Mouse (Mus musculus): Measurements from ENCODE around the gene Vstm5.
A peak's percentile ranks its signal among the peaks of the same experiment; 100 is the strongest.

The Vstm5 gene

DNA sequence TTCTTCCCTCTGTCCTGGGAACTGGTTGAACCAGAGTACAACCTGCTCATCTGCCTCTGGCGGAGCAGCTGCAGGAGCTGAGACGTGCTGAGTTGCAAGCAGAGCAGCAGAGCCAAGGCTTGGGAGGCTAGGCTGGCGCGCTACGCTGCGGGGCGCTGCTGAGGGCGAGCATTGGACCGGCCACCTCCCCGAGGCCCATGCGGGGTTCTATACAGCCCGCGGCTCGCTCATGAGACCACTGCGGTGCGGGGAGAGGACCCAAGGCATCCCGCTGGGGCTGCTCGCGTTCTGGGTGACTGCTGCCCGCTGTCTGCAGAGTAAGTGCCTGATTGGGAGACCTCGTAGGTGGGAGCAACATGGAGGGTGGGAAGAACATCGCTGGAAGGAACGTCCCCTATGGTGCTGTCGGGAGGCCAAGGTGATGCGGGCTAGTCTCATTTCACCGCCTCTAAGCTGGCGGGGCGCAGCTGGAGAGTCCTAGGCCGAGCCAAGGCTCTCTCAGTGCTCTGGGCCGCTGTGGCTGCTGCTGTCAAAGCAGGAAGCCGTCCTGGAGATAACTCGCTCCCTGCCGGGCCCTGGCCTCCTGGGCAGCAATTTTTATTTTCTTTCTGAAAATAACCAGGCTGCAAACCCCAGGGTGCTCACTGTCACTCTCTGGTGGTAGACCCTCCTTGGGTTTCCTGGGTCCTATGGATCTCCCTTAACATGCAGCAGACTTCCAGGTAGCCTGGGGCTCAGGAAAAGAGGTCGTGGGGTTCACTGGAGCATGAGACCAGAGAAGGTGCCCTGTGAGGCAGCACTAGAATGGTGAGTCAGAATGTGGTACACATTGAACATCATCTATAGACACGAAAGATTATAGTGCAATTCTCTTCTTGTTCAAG lies at the start of gene Vstm5:
TSS of gene Vstm5 (plus strand) at position 4 of the 884 bp plus-strand sequence.
- peak; percentile 20 to 59 for DNase-seq (ENCODE audit: inconsistent age in 2 of 2, low spot score in 1 of 2)

DNA sequence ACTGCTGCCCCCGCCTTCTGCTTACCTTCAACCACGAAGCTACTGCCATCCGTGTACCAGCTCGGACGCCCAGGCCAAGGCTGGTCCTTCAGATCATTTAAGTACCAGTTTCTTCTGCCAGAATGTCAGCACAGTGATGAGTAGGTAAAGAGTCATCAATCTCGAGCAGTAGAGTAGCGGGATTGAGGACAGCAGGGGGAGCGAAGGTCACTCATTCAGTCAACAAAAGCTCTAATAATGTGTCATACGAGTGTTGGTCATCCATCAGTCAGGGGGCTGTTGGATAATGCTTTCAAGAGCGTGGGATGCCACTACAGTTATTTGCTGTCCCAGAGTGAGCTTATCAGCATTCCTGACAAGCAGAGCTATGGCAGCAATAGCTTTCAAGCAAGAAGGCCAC lies 44.0 kb upstream of the Vstm5 start:
- DNase-seq (ENCODE audit: inconsistent age in 2 of 2, low spot score in 1 of 2): peak in 1 of 2 experiments; percentile 68

DNA sequence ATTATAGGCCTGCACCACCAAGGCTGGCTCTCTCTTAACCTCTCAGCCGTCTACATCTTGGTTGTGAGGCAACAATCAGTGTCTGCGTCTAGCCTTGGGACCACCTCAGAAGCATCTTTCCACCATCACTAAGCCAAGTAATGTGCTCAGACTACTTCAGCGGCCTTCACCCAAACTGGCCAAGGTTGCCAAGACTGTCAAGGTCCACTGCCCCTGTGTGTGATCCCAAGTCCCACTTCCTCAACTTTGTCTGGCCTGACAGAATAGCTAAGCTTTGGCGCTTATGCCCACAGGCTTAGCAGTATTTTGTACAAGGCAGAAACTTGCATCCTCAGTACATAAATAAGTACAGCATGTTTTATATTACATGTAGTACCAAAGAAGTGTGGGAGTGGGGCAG lies 32.2 kb upstream of the Vstm5 start:
- no peak for DNase-seq (ENCODE audit: inconsistent age in 2 of 2, low spot score in 1 of 2)

DNA sequence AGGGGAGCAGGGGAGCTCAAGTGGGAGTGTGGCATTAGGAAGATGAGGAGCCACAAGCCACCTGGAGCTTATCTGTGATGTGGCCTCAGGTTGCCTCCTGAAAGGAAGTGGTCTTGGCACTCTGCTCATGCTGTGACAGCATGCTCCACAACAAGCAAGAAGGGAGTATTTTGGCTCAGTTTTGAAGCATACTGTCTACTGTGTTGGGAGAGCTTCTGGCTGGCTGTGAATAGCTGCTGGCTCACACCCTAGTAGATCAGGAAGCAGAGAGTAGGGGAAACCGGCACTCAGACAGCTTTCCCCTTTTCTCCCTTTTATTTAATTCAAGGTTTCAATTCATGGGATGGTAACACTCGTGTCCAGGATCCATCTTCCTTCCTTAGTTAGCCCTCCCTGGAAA lies 29.5 kb upstream of the Vstm5 start:
- DNase-seq (ENCODE audit: inconsistent age in 2 of 2, low spot score in 1 of 2): no peak

DNA sequence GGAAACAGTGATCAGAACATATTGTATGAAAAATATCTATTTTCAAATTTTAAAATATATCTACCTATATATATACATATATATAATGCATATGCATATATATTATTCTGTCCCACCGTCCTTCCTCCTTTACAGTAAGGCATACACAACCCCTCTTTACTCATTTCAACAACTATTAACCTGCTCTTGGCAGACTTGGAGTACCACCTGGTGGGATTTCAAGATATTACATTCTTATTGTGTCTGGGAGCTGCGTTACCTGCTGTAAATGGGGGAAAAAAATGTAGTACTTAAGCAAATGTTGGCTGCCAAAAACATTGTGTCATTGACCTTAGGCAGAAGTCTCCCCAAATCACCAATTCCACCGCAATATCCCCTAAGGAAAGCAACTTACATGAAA lies 27.0 kb upstream of the Vstm5 start:
- peak in 1 of 2 experiments; percentile 55 for DNase-seq (ENCODE audit: inconsistent age in 2 of 2, low spot score in 1 of 2)

DNA sequence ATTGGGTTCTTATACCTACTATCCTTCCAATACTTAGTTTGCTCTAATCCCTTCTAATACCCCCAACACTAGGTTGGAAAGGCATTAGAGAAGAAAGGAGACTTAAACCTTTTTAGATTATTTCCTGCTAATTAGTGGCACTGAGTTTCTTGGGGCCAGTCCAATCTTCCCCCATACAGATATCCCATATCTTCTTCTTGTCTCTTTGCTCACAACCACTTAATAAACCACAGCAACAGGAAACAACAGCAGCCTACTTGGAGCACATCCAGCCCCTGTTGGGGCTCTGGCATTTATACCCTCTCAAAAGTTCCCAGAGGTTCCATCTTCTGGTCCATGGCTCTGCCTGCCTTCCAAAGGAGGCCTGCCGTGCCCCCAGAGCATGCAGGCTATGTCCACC lies 25.1 kb upstream of the Vstm5 start:
- DNase-seq (ENCODE audit: inconsistent age in 2 of 2, low spot score in 1 of 2): no peak

DNA sequence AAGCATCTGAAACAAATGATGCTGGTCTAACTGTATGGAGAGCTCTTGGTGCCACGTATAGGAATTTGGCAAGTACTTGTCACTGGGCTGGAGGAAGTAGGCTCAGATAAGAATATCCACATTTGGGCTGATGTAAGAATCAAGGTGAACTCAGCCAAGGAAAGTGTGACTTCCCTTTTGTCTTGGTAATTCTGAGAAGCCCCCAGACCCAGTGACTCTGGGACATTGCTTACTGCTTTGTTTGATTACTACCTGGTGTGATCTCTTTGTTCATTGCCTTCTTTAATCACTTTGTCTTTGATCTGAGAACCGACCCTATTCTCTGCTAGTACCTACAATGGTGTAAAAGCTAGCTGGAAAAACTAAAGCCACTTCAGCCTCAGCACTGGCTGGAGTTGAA lies 13.9 kb upstream of the Vstm5 start:
- no peak for DNase-seq (ENCODE audit: inconsistent age in 2 of 2, low spot score in 1 of 2)

DNA sequence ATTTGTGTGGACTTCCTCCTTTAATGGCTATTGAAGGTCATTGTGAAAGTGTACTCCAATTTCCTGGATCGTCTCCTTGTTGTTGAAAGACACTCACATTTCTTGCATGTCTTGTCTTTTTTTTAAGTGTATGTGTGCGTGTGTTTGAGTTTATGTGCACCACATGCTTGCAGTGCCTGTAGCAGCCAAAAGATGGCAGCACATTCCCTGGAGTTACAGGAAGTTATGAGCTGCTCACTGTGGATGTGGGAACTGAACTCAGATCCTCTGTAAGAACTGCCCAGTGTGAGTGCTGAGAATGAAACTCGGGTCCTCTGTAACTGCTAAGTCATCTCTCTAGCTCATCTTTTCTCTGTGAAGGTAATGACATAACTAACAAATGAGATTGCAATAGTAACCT lies 6.4 kb upstream of the Vstm5 start:
- DNase-seq (ENCODE audit: inconsistent age in 2 of 2, low spot score in 1 of 2): no peak

DNA sequence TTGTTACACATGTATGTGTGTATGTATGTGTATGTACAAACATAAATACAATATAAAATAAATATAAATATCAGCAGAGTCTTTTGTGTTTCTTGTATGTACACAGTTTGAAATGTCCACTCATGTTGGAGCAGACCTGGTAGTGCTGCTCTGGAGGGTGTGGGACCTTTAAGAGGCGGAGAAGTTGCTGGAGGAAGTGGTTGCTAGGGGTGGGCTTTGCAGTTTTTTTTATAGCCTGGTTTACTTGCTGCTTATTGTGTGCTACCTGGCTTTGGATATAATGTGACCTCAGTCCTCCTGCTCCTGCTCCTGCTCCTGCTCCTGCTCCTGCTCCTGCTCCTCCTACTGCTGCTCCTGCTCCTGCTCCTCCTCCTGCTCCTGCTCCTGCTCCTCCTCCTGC lies 5.2 kb upstream of the Vstm5 start:
- DNase-seq (ENCODE audit: inconsistent age in 2 of 2, low spot score in 1 of 2): no peak

DNA sequence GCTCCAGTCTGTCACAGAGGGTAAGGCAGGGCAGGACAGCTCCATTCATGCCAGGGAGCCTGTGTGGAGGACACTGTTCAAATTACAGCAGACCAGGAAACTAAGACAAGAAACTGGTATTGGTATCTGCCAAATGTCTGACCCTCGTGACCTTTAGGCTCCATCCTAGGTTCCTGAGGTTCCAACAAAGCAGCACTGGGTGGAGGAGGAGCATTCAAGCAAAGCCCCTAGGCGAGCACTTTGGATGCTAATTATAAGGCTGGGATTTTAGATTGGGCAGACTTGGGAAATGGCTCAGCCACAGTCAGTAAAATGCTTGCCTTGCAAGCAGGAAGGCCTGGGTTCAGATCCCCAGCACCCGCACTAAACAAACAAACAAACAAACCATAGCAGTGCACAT lies 2.9 kb upstream of the Vstm5 start:
- no peak for DNase-seq (ENCODE audit: inconsistent age in 2 of 2, low spot score in 1 of 2)

DNA sequence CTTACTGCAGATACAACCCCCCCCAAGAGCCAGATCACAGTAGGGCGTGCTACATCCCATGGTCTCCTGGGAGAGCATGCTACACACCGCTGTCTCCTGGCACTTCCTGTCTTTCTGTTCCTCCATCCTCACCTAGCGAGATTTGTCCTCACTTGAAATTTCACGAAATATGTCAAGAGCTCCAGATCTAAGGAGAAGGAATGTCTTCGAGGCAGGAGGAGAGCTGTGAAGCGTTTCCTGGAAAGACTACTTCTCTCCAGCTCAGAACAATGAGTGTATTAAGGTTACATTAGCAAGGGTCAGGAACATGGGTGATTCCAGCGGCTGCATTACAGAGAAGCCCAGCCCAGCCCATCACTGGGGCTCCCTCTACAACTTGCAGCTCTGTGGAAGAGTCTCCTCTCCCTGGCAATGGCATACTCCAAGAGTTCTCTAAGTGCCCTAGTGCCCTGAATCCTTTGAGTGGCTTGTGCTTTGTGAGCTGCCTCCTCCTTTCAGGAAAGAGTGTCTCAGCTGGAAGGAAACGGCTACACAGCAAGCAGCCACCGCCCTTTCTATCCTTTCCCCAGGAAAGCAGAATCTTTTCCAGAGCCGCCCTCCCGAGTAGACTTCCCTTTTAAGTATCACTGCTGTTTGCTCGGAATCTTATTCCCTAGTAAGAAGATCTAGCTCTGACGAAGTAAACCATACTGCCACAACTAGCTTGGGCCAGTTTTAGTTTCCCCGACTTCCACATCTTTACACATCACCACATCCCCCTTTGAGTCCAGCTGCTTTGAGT lies 1.1 kb upstream of the Vstm5 start:
- DNase-seq (ENCODE audit: inconsistent age in 2 of 2, low spot score in 1 of 2): peak in 1 of 2 experiments; percentile 24

DNA sequence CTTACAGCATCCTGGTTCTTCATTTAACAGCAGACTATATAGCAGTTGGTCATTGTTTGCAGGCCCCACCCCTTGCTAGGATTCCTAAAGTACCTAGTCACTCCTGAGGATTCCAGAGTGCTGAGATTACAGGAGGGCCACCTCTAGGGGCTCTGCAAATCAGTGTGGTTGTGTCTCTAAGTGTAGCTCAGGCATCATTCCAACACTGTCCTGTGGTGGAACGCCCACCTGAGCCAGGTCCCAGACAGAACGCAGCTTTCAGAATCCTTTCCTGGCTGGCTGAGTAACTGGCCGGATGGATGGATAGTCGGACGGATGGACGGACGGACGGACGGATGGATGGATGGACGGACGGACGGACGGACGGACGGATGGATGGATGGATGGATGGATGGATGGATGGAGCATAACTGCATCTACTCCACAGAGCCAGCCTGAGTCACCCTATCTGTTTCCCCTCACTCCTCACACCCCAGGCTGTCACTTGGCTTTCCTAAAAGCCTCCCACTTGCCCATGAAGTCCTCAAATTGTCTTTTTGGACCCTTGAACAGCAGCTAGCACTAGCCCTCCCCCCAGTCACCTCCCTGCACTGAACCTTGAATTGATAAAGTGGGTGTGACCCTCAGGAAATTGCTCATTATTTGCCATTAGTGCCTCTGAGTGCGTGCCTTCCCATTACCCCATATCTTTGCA lies 401 bp upstream of the Vstm5 start:
- peak in 1 of 2 experiments; percentile 22 for DNase-seq (ENCODE audit: inconsistent age in 2 of 2, low spot score in 1 of 2)

DNA sequence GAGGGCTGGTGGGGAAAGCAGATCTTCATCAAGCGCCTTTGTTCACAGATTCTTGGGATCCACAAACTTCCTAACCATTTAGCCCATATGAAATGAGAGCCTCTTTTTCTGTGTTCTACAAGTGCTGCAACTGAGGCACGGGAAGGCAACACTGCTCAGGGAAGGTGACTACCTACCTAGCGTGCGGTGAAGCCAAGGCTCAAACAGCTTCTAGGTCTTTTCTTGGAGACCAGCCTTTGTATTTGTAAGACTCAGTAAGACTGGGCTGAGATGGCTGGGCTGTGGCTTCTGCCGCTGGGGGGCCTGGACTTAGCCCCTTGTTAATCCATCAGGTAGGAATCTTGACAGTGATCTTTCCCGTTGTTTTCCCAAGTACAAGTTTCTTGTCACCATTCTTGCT lies 1.2 kb downstream of the Vstm5 start:
- no peak for DNase-seq (ENCODE audit: inconsistent age in 2 of 2, low spot score in 1 of 2)

DNA sequence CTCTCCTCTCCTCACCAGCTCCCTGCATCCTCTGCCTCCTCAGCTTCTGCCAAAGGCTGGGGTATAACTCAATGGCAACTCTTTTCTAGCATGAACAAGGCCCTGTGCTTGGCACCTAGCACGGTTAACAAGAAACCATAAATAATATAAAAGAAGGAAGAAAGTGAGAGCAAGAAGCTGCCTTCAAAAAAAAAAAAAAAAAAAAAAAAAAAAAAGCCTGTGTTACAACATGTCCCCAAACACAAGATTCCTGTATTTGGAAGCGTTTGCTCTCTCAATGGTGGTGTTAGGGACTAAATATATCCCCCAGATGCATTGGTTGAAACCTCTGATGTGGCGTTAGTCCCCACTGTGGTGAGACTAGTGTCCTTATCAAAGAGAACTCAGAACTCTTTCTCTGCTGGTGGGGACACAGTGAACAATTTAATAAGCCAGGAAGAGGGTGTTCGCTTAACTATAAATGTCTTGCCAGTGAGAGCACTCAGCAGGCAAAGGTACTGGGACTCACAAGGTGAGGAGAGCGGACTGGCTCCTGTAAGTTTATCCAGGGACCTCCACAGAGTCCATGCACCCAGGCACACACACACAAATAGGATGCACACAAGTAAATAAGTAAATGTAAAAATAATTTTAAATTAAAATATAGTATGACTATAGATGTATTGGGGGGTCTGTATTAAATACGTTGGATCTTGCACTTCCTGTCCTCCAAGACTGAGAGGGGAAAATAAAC lies 2.2 kb downstream of the Vstm5 start:
- no peak for DNase-seq (ENCODE audit: inconsistent age in 2 of 2, low spot score in 1 of 2)

DNA sequence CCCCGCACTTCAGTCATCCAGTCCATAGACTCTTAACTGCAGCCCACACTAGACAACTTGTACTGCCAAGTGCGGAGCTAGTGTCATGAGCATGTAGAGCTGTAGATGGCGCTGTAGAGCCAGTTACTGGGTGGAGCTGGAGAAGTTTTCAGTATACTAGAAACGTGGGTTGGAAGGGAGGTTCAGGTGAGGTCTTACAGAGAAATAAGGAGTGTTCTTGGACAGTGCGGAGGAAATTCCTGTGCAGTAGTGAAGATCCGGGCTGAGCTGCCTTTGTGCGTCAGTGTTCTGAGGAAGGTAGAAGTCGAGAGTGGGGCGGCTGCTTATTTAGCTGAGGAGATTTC lies 2.7 kb downstream of the Vstm5 start:
- peak; percentile 48 to 85 for DNase-seq (ENCODE audit: inconsistent age in 2 of 2, low spot score in 1 of 2)

DNA sequence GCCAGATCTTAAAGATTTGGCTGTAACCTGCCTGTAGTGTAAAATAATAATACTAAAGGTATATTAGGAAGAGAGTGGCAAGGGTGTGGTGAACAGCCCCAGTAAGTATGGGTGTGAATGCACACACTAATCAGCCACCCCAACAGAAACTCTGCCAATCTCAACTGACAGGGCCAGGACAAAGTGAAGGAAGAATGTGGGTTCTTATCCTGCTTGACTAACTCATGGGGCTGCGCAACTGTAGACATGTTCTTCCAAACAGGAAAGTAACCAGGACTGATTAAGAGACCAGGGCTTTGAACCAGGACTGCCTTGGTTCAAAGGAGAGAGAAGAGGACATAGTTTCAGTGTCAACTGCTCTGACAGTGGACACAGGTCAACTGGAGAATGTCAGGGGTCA lies 3.3 kb downstream of the Vstm5 start:
- DNase-seq (ENCODE audit: inconsistent age in 2 of 2, low spot score in 1 of 2): no peak

DNA sequence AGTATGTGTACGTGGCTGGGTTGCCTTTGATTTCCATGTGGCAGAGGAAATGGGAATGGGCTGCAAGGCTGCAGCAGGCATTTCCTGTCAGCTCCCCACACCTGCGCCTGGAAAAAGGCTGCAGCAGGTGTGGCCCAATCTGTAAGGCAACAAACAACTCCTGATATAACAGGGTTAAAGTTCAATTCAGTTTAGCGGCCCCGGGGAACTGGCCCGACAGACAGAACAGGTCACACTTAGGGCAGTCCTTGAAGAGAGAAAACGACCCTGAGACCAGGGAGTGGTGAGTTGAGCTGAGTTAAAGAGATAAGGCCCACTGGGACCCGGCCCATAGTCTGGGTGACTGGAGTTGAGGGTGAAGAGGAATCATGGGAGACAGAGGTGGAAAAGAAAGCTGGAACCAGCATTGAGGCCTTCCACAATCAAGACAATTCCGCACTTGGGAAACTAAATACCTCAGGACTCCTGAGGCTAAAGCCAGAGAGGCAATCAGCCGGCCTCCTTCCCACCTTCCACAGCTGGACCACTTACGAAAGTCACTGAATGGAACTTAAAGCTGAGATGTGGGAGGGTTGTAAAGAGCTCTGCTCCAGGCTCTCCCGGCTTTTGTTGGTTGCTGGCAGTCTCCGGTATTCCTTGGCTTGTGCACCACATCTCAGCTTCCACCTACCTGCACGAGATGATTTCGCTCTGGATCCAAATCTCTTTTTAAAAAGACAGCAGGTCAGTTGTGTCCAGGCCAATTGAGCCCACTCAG lies 6.7 kb downstream of the Vstm5 start:
- no peak for DNase-seq (ENCODE audit: inconsistent age in 2 of 2, low spot score in 1 of 2)

DNA sequence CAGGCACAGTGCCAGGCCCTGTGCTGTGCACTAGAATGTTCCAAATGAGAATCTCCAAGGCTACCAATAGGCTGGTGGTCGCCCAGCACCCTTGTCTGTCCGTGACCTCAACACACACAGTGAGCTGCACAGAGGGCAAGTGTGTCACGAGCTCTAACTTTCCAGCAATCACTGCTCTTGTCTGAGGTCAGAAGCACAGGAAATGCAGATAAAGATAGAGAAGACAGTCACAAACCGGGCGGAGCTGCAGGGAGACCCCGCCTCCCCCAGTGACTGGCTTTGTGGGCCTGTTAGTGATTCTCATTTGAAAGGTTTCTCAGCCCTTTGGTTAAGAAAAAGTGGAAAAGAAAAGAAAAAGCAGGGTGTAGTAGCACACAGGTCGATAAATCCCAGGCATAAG lies 11.5 kb downstream of the Vstm5 start:
- no peak for DNase-seq (ENCODE audit: inconsistent age in 2 of 2, low spot score in 1 of 2)

DNA sequence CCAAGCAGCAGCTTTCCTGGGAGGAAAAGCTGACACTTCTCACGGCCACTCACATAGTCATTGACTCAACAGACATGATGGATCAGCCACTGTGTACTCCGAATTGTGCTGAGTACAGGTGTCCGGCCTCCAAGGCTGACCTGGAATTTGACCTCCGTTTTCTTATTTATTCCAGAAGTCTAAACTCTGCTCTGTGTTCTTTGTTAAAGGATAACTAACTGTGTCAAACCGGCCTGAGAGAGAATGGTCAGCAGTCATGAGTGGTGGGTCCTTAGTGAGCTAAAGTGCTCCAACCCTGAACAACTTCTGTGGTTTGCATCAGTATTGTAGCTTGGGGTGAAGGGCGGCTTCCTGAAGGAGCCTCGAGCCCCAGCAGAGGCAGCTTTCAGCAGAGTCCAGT lies 13.4 kb downstream of the Vstm5 start:
- no peak for DNase-seq (ENCODE audit: inconsistent age in 2 of 2, low spot score in 1 of 2)

DNA sequence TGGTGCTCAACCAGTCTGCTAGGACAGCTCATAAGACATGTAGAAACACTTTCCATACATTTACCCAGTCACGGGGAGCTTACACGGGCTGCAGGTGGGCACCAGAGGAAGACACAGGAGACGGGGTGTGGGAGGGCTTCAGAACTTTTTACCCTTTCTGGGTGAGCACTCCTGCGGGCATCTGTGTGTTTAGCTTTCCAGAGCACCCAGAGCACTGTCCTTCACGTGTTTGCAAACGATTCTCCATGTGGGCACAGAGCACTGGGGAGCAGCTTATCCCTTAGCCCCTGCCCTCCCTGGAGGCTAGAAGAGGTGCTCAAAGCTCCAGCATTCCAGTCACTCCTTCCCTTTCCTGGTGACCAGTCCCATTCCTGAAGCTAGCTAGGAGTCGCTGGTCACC lies 15.7 kb downstream of the Vstm5 start:
- DNase-seq (ENCODE audit: inconsistent age in 2 of 2, low spot score in 1 of 2): no peak

All from adrenal gland, adult (tissue).